Mouse (Mus musculus) neural tube, embryonic 14.5 days (tissue): ENCODE measurements at regions not wholly inside any gene's neighbourhood (a gene's known extent, or its start where the extent isn't known, plus 50 kb on each side); places are given as distances from the start of the nearest gene placed in this dataset.
"Not testable (repeated sequence)": the region's sequence is repeated elsewhere in the genome, so short reads cannot be mapped to it uniquely, and the experiment has no call there.

Source experiments
- ATAC-seq: fragments of 200-750 bp; cut with Nextera tagmentation; 2 replicates; pipeline ENCODE4 v1.8.0; 2017; ENCODE audit warnings: low read depth, mild to moderate bottlenecking, moderate TSS enrichment, moderate library complexity
- H3K27ac ChIP-seq: fragments of 300-500 bp; sonication (generic); 2 replicates; pipeline ENCODE4 v1.5.1; 2014; ENCODE audit warnings: low read depth, mild to moderate bottlenecking, control low read depth, low read length, moderate library complexity, mixed read lengths
- H3K27me3 ChIP-seq: fragments of 300-500 bp; sonication (generic); 2 replicates; pipeline ENCODE4 v1.6.1; 2014; ENCODE audit warnings: low read length; ENCODE audit not compliant: control insufficient read depth, insufficient read depth
- H3K36me3 ChIP-seq: fragments of 300-500 bp; sonication (generic); 2 replicates; pipeline ENCODE4 v1.6.1; 2014; ENCODE audit warnings: low read length, mixed read lengths; ENCODE audit not compliant: control insufficient read depth, insufficient read depth
- H3K4me1 ChIP-seq: fragments of 300-500 bp; sonication (generic); 2 replicates; pipeline ENCODE4 v1.6.1; 2014; ENCODE audit warnings: low read length; ENCODE audit not compliant: control insufficient read depth, insufficient read depth
- H3K4me2 ChIP-seq: fragments of 300-500 bp; sonication (generic); 2 replicates; pipeline ENCODE4 v1.6.1; 2014; ENCODE audit warnings: mild to moderate bottlenecking, low read depth, low read length, control low read depth
- H3K4me3 ChIP-seq: fragments of 300-500 bp; sonication (generic); 2 replicates; pipeline ENCODE4 v1.5.1; 2014; ENCODE audit warnings: low read depth, low read length, control low read depth, mixed read lengths
- H3K9ac ChIP-seq: fragments of 300-500 bp; sonication (generic); replicated peaks from 2 replicates; pipeline ENCODE4 v1.6.1; 2014; ENCODE audit warnings: low read depth, mild to moderate bottlenecking, control low read depth, low read length, mixed read lengths
- H3K9me3 ChIP-seq: fragments of 300-500 bp; sonication (generic); 2 replicates; pipeline ENCODE4 v1.6.1; 2016; ENCODE audit warnings: low read length; ENCODE audit not compliant: control insufficient read depth
- WGBS: fragments of 180-500 bp; shearing (Covaris S2); extraction: QIAGEN DNeasy Blood & Tissue Kit; methylation state at CpG from one replicate; pipeline ENCODE4 v1.1.7; 2014; 5-methylcytosine and 5-hydroxymethylcytosine counted together

DNA sequence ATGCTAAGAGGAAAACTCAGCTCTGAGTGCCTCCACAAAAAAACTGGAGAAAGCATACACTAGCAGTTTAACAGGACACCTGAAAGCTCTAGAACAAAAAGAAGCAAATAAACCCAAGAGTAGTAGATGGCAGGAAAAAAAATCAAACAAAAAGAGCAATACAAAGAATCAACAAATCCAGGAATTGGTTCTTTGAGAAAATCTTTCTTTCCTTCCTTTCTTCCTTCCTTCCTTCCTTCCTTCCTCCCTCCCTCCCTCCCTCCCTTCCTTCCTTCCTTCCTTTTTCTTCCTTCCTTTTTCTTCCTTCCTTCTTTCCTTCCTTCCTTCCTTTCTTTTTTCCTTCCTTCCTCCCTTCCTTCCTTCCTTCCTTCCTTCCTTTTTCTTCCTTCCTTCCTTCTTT is 71.6 kb upstream of the Gap43 start:
- not testable (repeated sequence) for H3K4me2 ChIP-seq, H3K27ac ChIP-seq, H3K4me1 ChIP-seq, H3K4me3 ChIP-seq, H3K36me3 ChIP-seq, H3K27me3 ChIP-seq, ATAC-seq, H3K9me3 ChIP-seq, H3K9ac ChIP-seq

GRCm38 (mm10) chr16:42396596-42396995 is 56.1 kb upstream of the Gap43 start:
- no peaks in the 10 kb centered on the region for H3K27me3 ChIP-seq
- no peak overlapping the region for H3K4me3 ChIP-seq
- WGBS: 27% methylated on average over 1 of the region's 1 CpGs
- H3K9ac ChIP-seq: no peak overlapping the region
- H3K4me2 ChIP-seq: no peak overlapping the region
- no peaks in the 10 kb centered on the region for H3K36me3 ChIP-seq
- no peaks in the 10 kb centered on the region for H3K4me1 ChIP-seq
- ATAC-seq: no peak
- H3K27ac ChIP-seq: no peak overlapping the region
- no peaks in the 10 kb centered on the region for H3K9me3 ChIP-seq
